Mouse (Mus musculus): ENCODE results near the gene Serpina3m. TPM values are rescaled to one million over a fixed set of nuclear protein-coding genes. Genes with fewer than 3 reads are reported as not detected.
"Not testable (repeated sequence)": the region's sequence is repeated elsewhere in the genome, so short reads cannot be mapped to it uniquely, and the experiment has no call there.

Gene Serpina3m
- total RNA-seq (2012; rRNA removed) = 0.42 and 5.5 TPM in 2 replicates

GRCm38 (mm10) chr12:104338226-104338625 is at the start of gene Serpina3m, which contains the start of gene Serpina3k:
TSS of gene Serpina3m (plus strand) at chr12:104338486.
TSS of gene Serpina3k (plus strand) at chr12:104338486.
- H3K9ac ChIP-seq (ENCODE audit: insufficient read depth, low read depth, low read length, poor library complexity, severe bottlenecking); DNase-seq (ENCODE audit: low read depth, low spot score); H3K9me3 ChIP-seq (ENCODE audit: control insufficient read depth, insufficient read depth, low read depth, low read length); H3K4me3 ChIP-seq (ENCODE audit: insufficient read depth in 1 of 2, low read depth in 1 of 2, low read length in 2 of 2, poor library complexity in 1 of 2, severe bottlenecking in 1 of 2); H3K36me3 ChIP-seq (ENCODE audit: control insufficient read depth, insufficient read depth, low read length, poor library complexity, severe bottlenecking); H3K4me1 ChIP-seq (ENCODE audit: control insufficient read depth in 2 of 2, insufficient read depth in 2 of 2, low read length in 2 of 2, poor library complexity in 1 of 2); in situ Hi-C loops (cut with MboI; ENCODE audit: low sequenced_read_pairs in 2 of 2, unreplicated experiment in 2 of 2); H3K27ac ChIP-seq (ENCODE audit: insufficient read depth, low read depth, low read length, poor library complexity, severe bottlenecking): not testable (repeated sequence)

- Histone ChIP-seq H3K4me1 (ENCODE audit: control insufficient read depth in 2 of 2, insufficient read depth in 2 of 2, low read length in 2 of 2, poor library complexity in 1 of 2) (no peaks in the 10 kb centered on the region), H3K9ac (ENCODE audit: insufficient read depth, low read depth, low read length, poor library complexity, severe bottlenecking) (no peak overlapping the region), H3K4me3 (ENCODE audit: insufficient read depth in 1 of 2, low read depth in 1 of 2, low read length in 2 of 2, poor library complexity in 1 of 2, severe bottlenecking in 1 of 2) (no peak overlapping the region), H3K9me3 (ENCODE audit: control insufficient read depth, insufficient read depth, low read depth, low read length) (no peaks in the 10 kb centered on the region), H3K27ac (ENCODE audit: insufficient read depth, low read depth, low read length, poor library complexity, severe bottlenecking) (no peak overlapping the region), H3K36me3 (ENCODE audit: control insufficient read depth, insufficient read depth, low read length, poor library complexity, severe bottlenecking) (no peaks in the 10 kb centered on the region)
- no peak for TF ChIP-seq MAFK (IDR thresholded peaks at IDR 0.05; ENCODE audit: insufficient read depth, low read depth, low read length)
- TF ChIP-seq ZC3H11A (IDR thresholded peaks at IDR 0.05; ENCODE audit: borderline replicate concordance, low read depth, low read length) = no peak
- no peak for TF ChIP-seq ZNF384 (IDR thresholded peaks at IDR 0.05; ENCODE audit: low read depth, low read length)
- TF ChIP-seq HCFC1 (IDR thresholded peaks at IDR 0.05; ENCODE audit: borderline replicate concordance, insufficient read depth, low read length) = no peak
- no peak for TF ChIP-seq CHD2 (IDR thresholded peaks at IDR 0.05; ENCODE audit: low read depth, low read length)
- in situ Hi-C loops (cut with MboI; ENCODE audit: low sequenced_read_pairs in 2 of 2, unreplicated experiment in 2 of 2) = no loop called here
- DNase-seq (ENCODE audit: low read depth, low spot score) = no peak
Measured at GRCm38 (mm10) chr12:104289872-104290271, 48.4 kb upstream of the Serpina3m start.

- Histone ChIP-seq H3K27ac (ENCODE audit: insufficient read depth, low read depth, low read length, poor library complexity, severe bottlenecking) (no peak overlapping the region), H3K36me3 (ENCODE audit: control insufficient read depth, insufficient read depth, low read length, poor library complexity, severe bottlenecking) (no peaks in the 10 kb centered on the region), H3K4me3 (ENCODE audit: insufficient read depth in 1 of 2, low read depth in 1 of 2, low read length in 2 of 2, poor library complexity in 1 of 2, severe bottlenecking in 1 of 2) (no peak overlapping the region), H3K4me1 (ENCODE audit: control insufficient read depth in 2 of 2, insufficient read depth in 2 of 2, low read length in 2 of 2, poor library complexity in 1 of 2) (no peaks in the 10 kb centered on the region), H3K9ac (ENCODE audit: insufficient read depth, low read depth, low read length, poor library complexity, severe bottlenecking) (no peak overlapping the region), H3K9me3 (ENCODE audit: control insufficient read depth, insufficient read depth, low read depth, low read length) (no peaks in the 10 kb centered on the region)
- DNase-seq (ENCODE audit: low read depth, low spot score) = no peak
- in situ Hi-C loops (cut with MboI; ENCODE audit: low sequenced_read_pairs in 2 of 2, unreplicated experiment in 2 of 2) = no loop called here
- TF ChIP-seq ZC3H11A (IDR thresholded peaks at IDR 0.05; ENCODE audit: borderline replicate concordance, low read depth, low read length) = no peak
- TF ChIP-seq HCFC1 (IDR thresholded peaks at IDR 0.05; ENCODE audit: borderline replicate concordance, insufficient read depth, low read length) = no peak
- no peak for TF ChIP-seq CHD2 (IDR thresholded peaks at IDR 0.05; ENCODE audit: low read depth, low read length)
- TF ChIP-seq MAFK (IDR thresholded peaks at IDR 0.05; ENCODE audit: insufficient read depth, low read depth, low read length) = no peak
- TF ChIP-seq ZNF384 (IDR thresholded peaks at IDR 0.05; ENCODE audit: low read depth, low read length) = no peak
Measured at GRCm38 (mm10) chr12:104293963-104294362, 44.3 kb upstream of the Serpina3m start.

GRCm38 (mm10) chr12:104298049-104298448 is 40.2 kb upstream of the Serpina3m start:
- in situ Hi-C loops (cut with MboI; ENCODE audit: low sequenced_read_pairs in 2 of 2, unreplicated experiment in 2 of 2) = no loop called here
- no peaks in the 10 kb centered on the region for H3K9me3 ChIP-seq (ENCODE audit: control insufficient read depth, insufficient read depth, low read depth, low read length)
- no peak for TF ChIP-seq CHD2 (IDR thresholded peaks at IDR 0.05; ENCODE audit: low read depth, low read length)
- TF ChIP-seq HCFC1 (IDR thresholded peaks at IDR 0.05; ENCODE audit: borderline replicate concordance, insufficient read depth, low read length) = no peak
- TF ChIP-seq ZC3H11A (IDR thresholded peaks at IDR 0.05; ENCODE audit: borderline replicate concordance, low read depth, low read length) = no peak
- TF ChIP-seq MAFK (IDR thresholded peaks at IDR 0.05; ENCODE audit: insufficient read depth, low read depth, low read length) = no peak
- TF ChIP-seq ZNF384 (IDR thresholded peaks at IDR 0.05; ENCODE audit: low read depth, low read length) = no peak
- no peaks in the 10 kb centered on the region for H3K36me3 ChIP-seq (ENCODE audit: control insufficient read depth, insufficient read depth, low read length, poor library complexity, severe bottlenecking)
- no peak overlapping the region for H3K4me3 ChIP-seq (ENCODE audit: insufficient read depth in 1 of 2, low read depth in 1 of 2, low read length in 2 of 2, poor library complexity in 1 of 2, severe bottlenecking in 1 of 2)
- no peak for DNase-seq (ENCODE audit: low read depth, low spot score)
- no peak overlapping the region for H3K9ac ChIP-seq (ENCODE audit: insufficient read depth, low read depth, low read length, poor library complexity, severe bottlenecking)
- H3K27ac ChIP-seq (ENCODE audit: insufficient read depth, low read depth, low read length, poor library complexity, severe bottlenecking) = no peak overlapping the region
- H3K4me1 ChIP-seq (ENCODE audit: control insufficient read depth in 2 of 2, insufficient read depth in 2 of 2, low read length in 2 of 2, poor library complexity in 1 of 2) = no peaks in the 10 kb centered on the region

- H3K9me3 ChIP-seq (ENCODE audit: control insufficient read depth, insufficient read depth, low read depth, low read length) = no peaks in the 10 kb centered on the region
- TF ChIP-seq ZNF384 (IDR thresholded peaks at IDR 0.05; ENCODE audit: low read depth, low read length) = no peak
- no peak for TF ChIP-seq MAFK (IDR thresholded peaks at IDR 0.05; ENCODE audit: insufficient read depth, low read depth, low read length)
- TF ChIP-seq HCFC1 (IDR thresholded peaks at IDR 0.05; ENCODE audit: borderline replicate concordance, insufficient read depth, low read length) = no peak
- TF ChIP-seq CHD2 (IDR thresholded peaks at IDR 0.05; ENCODE audit: low read depth, low read length) = no peak
- TF ChIP-seq ZC3H11A (IDR thresholded peaks at IDR 0.05; ENCODE audit: borderline replicate concordance, low read depth, low read length) = no peak
Measured at GRCm38 (mm10) chr12:104305991-104306390, 32.3 kb upstream of the Serpina3m start.

More at GRCm38 (mm10) chr12:104305991-104306390, 32.3 kb upstream of the Serpina3m start:
- Histone ChIP-seq H3K9ac (ENCODE audit: insufficient read depth, low read depth, low read length, poor library complexity, severe bottlenecking) (no peak overlapping the region), H3K4me3 (ENCODE audit: insufficient read depth in 1 of 2, low read depth in 1 of 2, low read length in 2 of 2, poor library complexity in 1 of 2, severe bottlenecking in 1 of 2) (no peak overlapping the region), H3K4me1 (ENCODE audit: control insufficient read depth in 2 of 2, insufficient read depth in 2 of 2, low read length in 2 of 2, poor library complexity in 1 of 2) (no peaks in the 10 kb centered on the region), H3K27ac (ENCODE audit: insufficient read depth, low read depth, low read length, poor library complexity, severe bottlenecking) (no peak overlapping the region), H3K36me3 (ENCODE audit: control insufficient read depth, insufficient read depth, low read length, poor library complexity, severe bottlenecking) (no peaks in the 10 kb centered on the region)
- no peak for DNase-seq (ENCODE audit: low read depth, low spot score)
- in situ Hi-C loops (cut with MboI; ENCODE audit: low sequenced_read_pairs in 2 of 2, unreplicated experiment in 2 of 2) = no loop called here

Data from ES-E14 (cell line).